Mouse (Mus musculus) neural tube, embryonic 12.5 days (tissue): ENCODE results near the gene Cd5. TPM values are rescaled to one million over a fixed set of nuclear protein-coding genes. Genes with fewer than 3 reads are reported as not detected.

Source experiments
- ATAC-seq: fragments of 200-750 bp; cut with Nextera tagmentation; 2 replicates; pipeline ENCODE4 v1.8.0; 2017; ENCODE audit warnings: low read depth, mild to moderate bottlenecking, moderate TSS enrichment, moderate library complexity; ENCODE audit not compliant: low FRiP score
- H3K27ac ChIP-seq: fragments of 300-500 bp; sonication (generic); 2 replicates; pipeline ENCODE4 v1.5.1; 2016
- H3K27me3 ChIP-seq: fragments of 300-500 bp; sonication (generic); replicated peaks from 2 replicates; pipeline ENCODE4 v1.6.1; 2016; ENCODE audit warnings: mild to moderate bottlenecking
- H3K36me3 ChIP-seq: fragments of 300-500 bp; sonication (generic); 2 replicates; pipeline ENCODE4 v1.6.1; 2016; ENCODE audit warnings: mild to moderate bottlenecking
- H3K4me1 ChIP-seq: fragments of 300-500 bp; sonication (generic); 2 replicates; pipeline ENCODE4 v1.6.1; 2016
- H3K4me2 ChIP-seq: fragments of 300-500 bp; sonication (generic); replicated peaks from 2 replicates; pipeline ENCODE4 v1.6.1; 2016; ENCODE audit warnings: mild to moderate bottlenecking
- H3K4me3 ChIP-seq: fragments of 300-500 bp; sonication (generic); 2 replicates; pipeline ENCODE4 v1.5.1; 2016
- H3K9ac ChIP-seq: fragments of 300-500 bp; sonication (generic); 2 replicates; pipeline ENCODE4 v1.6.1; 2016; ENCODE audit warnings: mild to moderate bottlenecking
- H3K9me3 ChIP-seq: fragments of 300-500 bp; sonication (generic); 2 replicates; pipeline ENCODE4 v1.6.1; 2016; ENCODE audit warnings: mild to moderate bottlenecking
- WGBS: fragments of 180-500 bp; shearing (Covaris S2); methylation state at CpG from one replicate; pipeline ENCODE4 v1.1.7; 2016; 5-methylcytosine and 5-hydroxymethylcytosine counted together
- polyA plus RNA-seq: library from polyadenylated mRNA; unstranded; fragments of >200 nt; fragmentation: Nextera tagmentation; extraction: Ambion mirVana; gene quantifications from 2 replicates; pipeline ENCODE4 v1.2.1, GENCODE M21; 2016

The Cd5 gene
- polyA plus RNA-seq, 1 experiment from 2014 or later: 0.08 TPM

DNA sequence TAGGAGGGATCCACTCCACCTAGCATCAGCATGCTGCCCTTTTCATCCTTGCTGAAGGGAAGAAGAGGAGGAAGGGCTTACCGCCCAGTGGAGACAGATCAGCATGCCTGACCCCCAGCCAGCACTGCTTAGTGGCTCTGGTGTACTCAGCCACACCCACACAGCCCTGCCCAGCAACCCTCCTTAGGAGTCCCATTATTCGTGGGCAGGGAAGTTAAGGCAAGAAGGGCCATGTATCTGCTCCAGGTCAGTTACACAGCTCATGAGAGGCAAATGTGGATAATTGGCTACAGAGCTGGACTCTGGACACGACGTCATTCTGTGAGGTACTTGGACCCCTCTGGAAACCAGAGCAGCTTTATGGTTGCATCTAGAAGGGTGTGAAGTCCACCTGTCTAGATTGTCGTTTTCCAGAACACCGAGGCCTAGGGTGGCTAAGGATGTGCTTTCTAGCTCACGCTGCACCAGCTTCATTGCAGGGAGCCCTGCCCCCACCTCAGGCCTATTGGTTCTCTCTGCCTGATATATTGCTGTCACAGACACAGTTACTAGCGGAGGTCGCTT lies 66.9 kb downstream of the Cd5 start:
- H3K27ac ChIP-seq: no peak overlapping the region
- no peak overlapping the region for H3K9ac ChIP-seq
- no peaks in the 10 kb centered on the region for H3K9me3 ChIP-seq
- no peaks in the 10 kb centered on the region for H3K36me3 ChIP-seq
- 50% methylated on average over 9 of the region's 9 CpGs for WGBS
- 0 out of 2 replicates have a peak, but pooled peaks cover 7% of the 10 kb centered on the region for H3K4me1 ChIP-seq
- no peak overlapping the region for H3K4me2 ChIP-seq
- peak; percentile 41; the same call in 1 of the 2 replicates for ATAC-seq
- no peaks in the 10 kb centered on the region for H3K27me3 ChIP-seq
- no peak overlapping the region for H3K4me3 ChIP-seq

DNA sequence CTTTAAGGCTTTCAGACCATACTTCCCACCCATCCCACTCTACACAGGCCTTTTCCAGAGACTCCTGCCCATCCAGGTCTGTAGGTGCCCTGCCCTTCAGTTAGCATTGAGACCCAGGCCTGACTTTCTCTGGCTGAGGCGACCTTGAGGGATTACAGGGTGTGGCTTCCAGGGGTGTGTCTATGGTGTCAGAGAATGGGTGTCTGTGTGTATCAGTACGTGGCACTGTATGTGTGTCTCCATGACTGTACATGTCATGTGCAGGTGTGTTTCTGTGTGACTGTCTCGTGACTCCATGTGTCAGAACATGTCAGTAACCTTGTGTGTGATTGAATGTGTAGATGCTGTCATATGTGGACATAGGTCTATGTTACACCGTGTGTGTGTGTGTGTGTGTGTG lies 67.5 kb downstream of the Cd5 start:
- no peak for ATAC-seq
- no peaks in the 10 kb centered on the region for H3K27me3 ChIP-seq
- 85% methylated on average over 4 of the region's 4 CpGs for WGBS
- 0 out of 2 replicates have a peak, but pooled peaks cover 7% of the 10 kb centered on the region for H3K4me1 ChIP-seq
- no peak overlapping the region for H3K27ac ChIP-seq
- no peak overlapping the region for H3K4me2 ChIP-seq
- H3K4me3 ChIP-seq: no peak overlapping the region
- H3K9ac ChIP-seq: no peak overlapping the region
- H3K9me3 ChIP-seq: no peaks in the 10 kb centered on the region
- H3K36me3 ChIP-seq: no peaks in the 10 kb centered on the region

Other genes with a start within 250 kb of the Cd5 start
- 51.1 and 57.2 TPM in 2 replicates for gene Cpsf7, start 213.7 kb downstream of the Cd5 start, polyA plus RNA-seq
- 58.1 and 64.3 TPM in 2 replicates for gene Sdhaf2, start 212.9 kb downstream of the Cd5 start, polyA plus RNA-seq
- 48.1 and 52.6 TPM in 2 replicates for gene Tmem216, start 182.8 kb downstream of the Cd5 start, polyA plus RNA-seq
- 16.2 and 16.6 TPM in 2 replicates for gene Cyb561a3, start 161.8 kb downstream of the Cd5 start, polyA plus RNA-seq
- gene Tmem138, start 161.6 kb downstream of the Cd5 start, polyA plus RNA-seq: 41.6 and 42.9 TPM in 2 replicates
- 369 and 375 TPM in 2 replicates for gene Ddb1, start 133.7 kb downstream of the Cd5 start, polyA plus RNA-seq
- gene Tkfc, start 133.3 kb downstream of the Cd5 start, polyA plus RNA-seq: 20.6 and 21.2 TPM in 2 replicates
- 0.33 and 0.87 TPM in 2 replicates for gene Vwce, start 104.8 kb downstream of the Cd5 start, polyA plus RNA-seq
- not detected in 2 replicates for gene Pga5, start 60.9 kb downstream of the Cd5 start, polyA plus RNA-seq
- 33.8 and 39.2 TPM in 2 replicates for gene Vps37c, start 50.3 kb downstream of the Cd5 start, polyA plus RNA-seq
- gene Cd6, start 91.1 kb upstream of the Cd5 start, polyA plus RNA-seq: 0.06 TPM in 1 of 2 replicates, not detected in the other
- 0.20 and 0.46 TPM in 2 replicates for gene Slc15a3, start 100.7 kb upstream of the Cd5 start, polyA plus RNA-seq
- 151 and 157 TPM in 2 replicates for gene Tmem132a, start 130.9 kb upstream of the Cd5 start, polyA plus RNA-seq
- gene Tmem109, start 143.0 kb upstream of the Cd5 start, polyA plus RNA-seq: 38.7 and 39.1 TPM in 2 replicates
- 39.0 and 44.8 TPM in 2 replicates for gene Prpf19, start 156.2 kb upstream of the Cd5 start, polyA plus RNA-seq
- 0.10 TPM in 1 of 2 replicates, not detected in the other for gene Zp1, start 181.6 kb upstream of the Cd5 start, polyA plus RNA-seq
- 0.19 TPM in 1 of 2 replicates, not detected in the other for gene Ptgdr2, start 198.2 kb upstream of the Cd5 start, polyA plus RNA-seq
- 20.4 and 21.5 TPM in 2 replicates for gene Ccdc86, start 210.3 kb upstream of the Cd5 start, polyA plus RNA-seq
- gene Ms4a10, start 235.7 kb upstream of the Cd5 start, polyA plus RNA-seq: not detected in 2 replicates